Mouse (Mus musculus): ENCODE results near the gene Olfr1202.

GRCm38 (mm10) chr2:88770388-88770787 lies 43.9 kb upstream of the Olfr1202 start, which contains the start of gene Olfr1200:
- TF ChIP-seq CTCF (IDR thresholded peaks at IDR 0.05; ENCODE audit: low read depth) (no peak), EP300 (optimal IDR thresholded peaks at IDR 0.05) (no peak)
